Mouse (Mus musculus) midbrain, embryonic 15.5 days (tissue): ENCODE measurements around the gene Olfr1151. TPM values are rescaled to one million over a fixed set of nuclear protein-coding genes. Genes with fewer than 3 reads are reported as not detected.

Experiments used
- ATAC-seq: fragments of 200-750 bp; cut with Nextera tagmentation; replicated peaks from 2 replicates; pipeline ENCODE4 v1.8.0; 2017; ENCODE audit warnings: moderate TSS enrichment
- H3K27ac ChIP-seq: fragments of 300-500 bp; sonication (generic); 2 replicates; pipeline ENCODE4 v1.5.1; 2015; ENCODE audit warnings: mild to moderate bottlenecking, inconsistent platforms
- H3K27me3 ChIP-seq: fragments of 300-500 bp; sonication (generic); replicated peaks from 2 replicates; pipeline ENCODE4 v1.6.1; 2015; ENCODE audit warnings: inconsistent platforms
- H3K36me3 ChIP-seq: fragments of 300-500 bp; sonication (generic); replicated peaks from 2 replicates; pipeline ENCODE4 v1.6.1; 2015; ENCODE audit warnings: inconsistent platforms
- H3K4me1 ChIP-seq: fragments of 300-500 bp; sonication (generic); 2 replicates; pipeline ENCODE4 v1.6.1; 2015; ENCODE audit warnings: inconsistent platforms
- H3K4me2 ChIP-seq: fragments of 300-500 bp; sonication (generic); 2 replicates; pipeline ENCODE4 v1.6.1; 2015; ENCODE audit warnings: inconsistent platforms, mild to moderate bottlenecking, moderate library complexity
- H3K4me3 ChIP-seq: fragments of 300-500 bp; sonication (generic); 2 replicates; pipeline ENCODE4 v1.5.1; 2015; ENCODE audit warnings: mild to moderate bottlenecking, inconsistent platforms
- H3K9ac ChIP-seq: fragments of 300-500 bp; sonication (generic); 2 replicates; pipeline ENCODE4 v1.6.1; 2015; ENCODE audit warnings: mild to moderate bottlenecking, inconsistent platforms
- H3K9me3 ChIP-seq: fragments of 300-500 bp; sonication (generic); 2 replicates; pipeline ENCODE4 v1.6.1; 2016; ENCODE audit warnings: inconsistent platforms
- WGBS: fragments of 180-500 bp; shearing (Covaris S2); methylation state at CpG from one replicate; pipeline ENCODE4 v1.1.7; 2015; ENCODE audit warnings: mixed read lengths; 5-methylcytosine and 5-hydroxymethylcytosine counted together
- polyA plus RNA-seq: library from polyadenylated mRNA; unstranded; fragments of >200 nt; fragmentation: Nextera tagmentation; extraction: Ambion mirVana; gene quantifications from 2 replicates; pipeline ENCODE4 v1.2.1, GENCODE M21; 2015

Olfr1151 gene
- polyA plus RNA-seq = not detected in 2 replicates

DNA sequence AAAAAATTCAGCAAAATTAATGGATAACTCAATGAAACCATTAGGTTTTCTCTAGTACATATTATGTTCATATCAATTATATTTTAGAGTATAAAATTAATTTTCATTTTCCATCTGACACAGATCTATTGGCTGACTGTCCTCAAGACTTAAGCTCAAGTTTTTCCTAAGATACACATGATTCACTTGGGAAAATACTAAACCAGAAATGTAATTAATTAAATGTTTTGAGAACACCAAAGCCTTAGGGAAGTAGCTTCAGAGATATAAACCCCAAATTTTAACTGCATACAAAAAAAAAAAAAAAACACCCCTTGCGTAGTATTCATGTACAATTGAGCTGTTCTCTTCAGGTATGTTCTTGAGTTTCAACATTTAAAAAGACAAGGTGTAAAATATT, at the start of gene Olfr1151:
TSS of gene Olfr1151 (plus strand) at position 301 of the 400 bp plus-strand sequence.
- no peak within 1 kb of the TSS for H3K4me3 ChIP-seq
- no peaks in the 10 kb centered on the region for H3K4me1 ChIP-seq
- no peak within 1 kb of the TSS for H3K4me2 ChIP-seq
- WGBS = 87% methylated on average over 1 of the region's 1 CpGs
- no peaks in the 10 kb centered on the region for H3K9me3 ChIP-seq
- no peak for ATAC-seq
- no peaks in the 10 kb centered on the region for H3K36me3 ChIP-seq
- no peaks in the 10 kb centered on the region for H3K27me3 ChIP-seq
- H3K27ac ChIP-seq = no peak within 1 kb of the TSS
- H3K9ac ChIP-seq = no peak within 1 kb of the TSS

DNA sequence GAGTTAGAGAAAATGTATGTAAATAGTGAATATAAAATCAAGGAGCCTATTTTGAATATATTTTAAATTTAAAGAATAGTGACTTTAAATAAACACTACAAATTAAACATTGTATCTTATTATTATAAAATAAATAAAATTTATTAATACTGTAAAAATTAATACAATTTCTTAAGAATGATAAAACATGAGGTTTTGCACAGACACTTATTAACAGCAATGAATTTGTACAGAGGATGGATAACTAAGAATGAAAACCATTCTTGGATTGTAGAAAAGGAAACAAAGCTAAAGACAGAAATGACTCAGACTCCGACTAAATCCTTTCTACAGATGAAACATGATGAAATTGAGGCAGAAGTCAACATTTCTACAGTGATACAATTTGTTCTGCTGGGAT, 46.1 kb upstream of the Olfr1151 start, which contains the start of gene Olfr1145:
TSS of gene Olfr1145 (plus strand) at position 301 of the 400 bp plus-strand sequence.
- Histone ChIP-seq H3K9ac (no peak within 1 kb of the TSS), H3K36me3 (no peaks in the 10 kb centered on the region), H3K27me3 (no peaks in the 10 kb centered on the region), H3K4me1 (no peaks in the 10 kb centered on the region), H3K9me3 (no peaks in the 10 kb centered on the region), H3K4me3 (no peak within 1 kb of the TSS), H3K4me2 (no peak within 1 kb of the TSS), H3K27ac (no peak within 1 kb of the TSS)
- WGBS = 67% methylated on average over 1 of the region's 1 CpGs
- no peak for ATAC-seq

DNA sequence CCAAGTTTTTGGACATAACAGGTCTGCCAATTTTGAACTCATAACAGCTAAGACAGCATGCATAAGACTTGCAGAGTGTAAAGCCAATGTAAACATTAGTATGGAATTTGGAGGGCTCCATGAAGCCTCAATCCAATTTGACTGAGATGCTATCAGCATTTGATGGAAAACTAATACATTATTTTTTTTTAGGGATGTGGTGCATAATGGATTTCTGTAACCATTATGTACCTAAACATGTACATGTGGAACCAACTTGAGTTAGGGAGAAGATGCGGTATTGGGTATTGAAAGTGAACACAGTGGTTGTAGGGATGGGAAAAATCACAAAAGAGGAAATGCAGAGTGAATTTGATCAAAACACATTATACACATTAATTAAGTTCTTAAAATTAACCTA, 25.4 kb upstream of the Olfr1151 start, which contains the start of gene Olfr1148:
TSS of gene Olfr1148 (plus strand) at position 301 of the 400 bp plus-strand sequence.
- ATAC-seq = no peak
- Histone ChIP-seq H3K4me1 (no peaks in the 10 kb centered on the region), H3K9ac (no peak within 1 kb of the TSS), H3K27ac (no peak within 1 kb of the TSS), H3K4me2 (no peak within 1 kb of the TSS), H3K4me3 (no peak within 1 kb of the TSS), H3K9me3 (no peaks in the 10 kb centered on the region), H3K27me3 (no peaks in the 10 kb centered on the region), H3K36me3 (no peaks in the 10 kb centered on the region)
- 94% methylated on average over 1 of the region's 1 CpGs for WGBS

DNA sequence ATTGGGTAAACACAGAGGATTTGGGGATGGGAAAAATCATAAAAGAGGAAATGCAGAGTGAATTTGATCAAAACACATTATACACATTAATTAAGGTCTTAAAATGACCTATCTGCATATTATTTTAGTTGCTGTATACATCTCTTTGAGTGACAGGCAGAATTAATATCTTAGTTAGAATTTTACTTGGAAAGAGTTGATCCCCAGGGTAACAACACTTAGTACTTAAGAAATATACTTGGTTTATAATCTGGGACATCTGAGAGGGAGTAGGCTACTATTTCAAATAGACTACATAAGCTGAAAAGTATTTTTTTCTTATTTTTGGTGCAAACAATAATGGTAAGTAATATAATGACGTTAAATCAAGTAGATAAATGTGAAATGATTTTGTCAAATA, 12.0 kb upstream of the Olfr1151 start, which contains the start of gene Olfr1150-ps1:
TSS of gene Olfr1150-ps1 (plus strand) at position 301 of the 400 bp plus-strand sequence.
- Histone ChIP-seq H3K4me3 (no peak within 1 kb of the TSS), H3K9ac (no peak within 1 kb of the TSS), H3K27ac (no peak within 1 kb of the TSS), H3K4me2 (no peak within 1 kb of the TSS), H3K9me3 (no peaks in the 10 kb centered on the region), H3K4me1 (no peaks in the 10 kb centered on the region), H3K36me3 (no peaks in the 10 kb centered on the region), H3K27me3 (no peaks in the 10 kb centered on the region)
- 85% methylated on average over 1 of the region's 1 CpGs for WGBS
- no peak for ATAC-seq

DNA sequence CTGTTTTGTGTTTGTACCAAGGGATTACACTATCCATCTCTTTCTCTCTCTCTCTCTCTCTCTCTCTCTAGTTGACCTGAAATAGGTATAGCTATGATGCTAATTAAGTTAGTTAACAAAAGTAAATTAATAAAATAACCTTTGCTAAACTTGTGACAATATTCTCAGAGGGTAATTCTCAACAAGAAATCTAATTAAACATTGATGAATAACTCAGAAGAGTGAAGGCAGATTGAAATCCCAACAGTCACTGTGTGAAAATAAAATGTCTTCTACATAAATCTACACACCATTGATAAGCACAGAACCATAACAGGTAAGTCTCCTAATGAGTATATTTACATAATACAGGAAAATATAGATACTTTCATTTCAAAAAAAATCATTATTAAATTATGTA, 10.5 kb downstream of the Olfr1151 start, which contains the start of gene Olfr1152:
TSS of gene Olfr1152 (plus strand) at position 301 of the 400 bp plus-strand sequence.
- Histone ChIP-seq H3K4me3 (no peak within 1 kb of the TSS), H3K9ac (no peak within 1 kb of the TSS), H3K4me2 (no peak within 1 kb of the TSS), H3K27me3 (no peaks in the 10 kb centered on the region), H3K36me3 (no peaks in the 10 kb centered on the region), H3K9me3 (no peaks in the 10 kb centered on the region), H3K27ac (no peak within 1 kb of the TSS), H3K4me1 (no peaks in the 10 kb centered on the region)
- ATAC-seq = no peak

DNA sequence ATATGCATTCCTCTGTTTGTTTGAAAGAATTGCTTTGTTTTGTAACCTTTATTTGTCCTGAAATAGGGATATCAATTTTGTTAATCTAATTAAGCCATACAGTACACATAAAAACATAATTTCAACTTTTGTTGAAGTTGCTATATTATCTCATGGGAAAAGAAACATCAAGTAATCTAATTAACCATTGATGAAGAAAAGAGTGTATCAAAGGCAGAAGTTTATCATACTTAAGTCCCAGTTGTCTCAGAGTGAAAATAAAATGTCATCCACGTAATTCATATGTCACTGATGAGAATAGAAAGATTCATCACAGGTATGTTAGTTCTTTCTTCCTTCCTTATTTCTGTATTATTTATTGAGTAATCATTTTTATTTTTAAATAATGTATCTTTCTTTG, 39.0 kb downstream of the Olfr1151 start, which contains the start of gene Olfr1153:
TSS of gene Olfr1153 (plus strand) at position 301 of the 400 bp plus-strand sequence.
- no peak within 1 kb of the TSS for H3K9ac ChIP-seq
- H3K4me1 ChIP-seq = no peaks in the 10 kb centered on the region
- H3K4me2 ChIP-seq = no peak within 1 kb of the TSS
- H3K27ac ChIP-seq = no peak within 1 kb of the TSS
- H3K4me3 ChIP-seq = no peak within 1 kb of the TSS
- no peaks in the 10 kb centered on the region for H3K9me3 ChIP-seq
- H3K27me3 ChIP-seq = no peaks in the 10 kb centered on the region
- ATAC-seq = no peak
- WGBS = 70% methylated on average over 1 of the region's 1 CpGs
- no peaks in the 10 kb centered on the region for H3K36me3 ChIP-seq

DNA sequence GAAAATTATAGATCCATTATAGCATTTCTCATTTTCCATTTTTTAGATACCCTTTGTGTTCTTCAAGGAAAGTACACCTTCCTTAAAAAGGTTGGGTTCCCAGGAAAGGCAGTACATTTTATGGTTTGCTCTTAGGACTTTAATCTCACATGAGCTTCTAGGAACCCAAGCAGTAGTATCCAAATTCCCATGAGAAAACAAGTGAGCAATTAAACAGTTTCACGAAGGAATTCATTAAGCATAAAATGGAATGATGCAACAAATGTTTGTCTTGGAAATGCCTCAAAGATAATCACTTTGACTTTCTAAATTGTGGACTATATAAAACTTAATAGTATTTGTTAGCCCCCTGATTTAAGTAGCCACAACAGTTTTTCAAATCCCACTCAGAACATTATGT, 49.4 kb downstream of the Olfr1151 start, which contains the start of gene Olfr1154:
TSS of gene Olfr1154 (minus strand) at position 101 of the 400 bp plus-strand sequence.
- Histone ChIP-seq H3K9me3 (no peaks in the 10 kb centered on the region), H3K4me3 (no peak within 1 kb of the TSS), H3K9ac (no peak within 1 kb of the TSS), H3K4me2 (no peak within 1 kb of the TSS), H3K27ac (no peak within 1 kb of the TSS), H3K27me3 (no peaks in the 10 kb centered on the region), H3K36me3 (no peaks in the 10 kb centered on the region), H3K4me1 (no peaks in the 10 kb centered on the region)
- 87% methylated on average over 1 of the region's 1 CpGs for WGBS
- no peak for ATAC-seq

Other genes with a start within 250 kb of the Olfr1151 start
- not detected in 2 replicates for gene Olfr1130, start 249.7 kb upstream of the Olfr1151 start, polyA plus RNA-seq
- not detected in 2 replicates for gene Olfr1131, start 228.8 kb upstream of the Olfr1151 start, polyA plus RNA-seq
- not detected in 2 replicates for gene Olfr1132, start 218.3 kb upstream of the Olfr1151 start, polyA plus RNA-seq
- not detected in 2 replicates for gene Olfr1133, start 208.5 kb upstream of the Olfr1151 start, polyA plus RNA-seq
- not detected in 2 replicates for gene Olfr1134, start 197.4 kb upstream of the Olfr1151 start, polyA plus RNA-seq
- gene Olfr1135, start 182.2 kb upstream of the Olfr1151 start, polyA plus RNA-seq = not detected in 2 replicates
- not detected in 2 replicates for gene Olfr1136, start 161.9 kb upstream of the Olfr1151 start, polyA plus RNA-seq
- gene Olfr1137, start 142.7 kb upstream of the Olfr1151 start, polyA plus RNA-seq = not detected in 2 replicates
- gene Olfr1138, start 115.9 kb upstream of the Olfr1151 start, polyA plus RNA-seq = not detected in 2 replicates
- not detected in 2 replicates for gene Olfr1140, start 112.1 kb upstream of the Olfr1151 start, polyA plus RNA-seq
- not detected in 2 replicates for gene Olfr1141, start 101.9 kb upstream of the Olfr1151 start, polyA plus RNA-seq
- not detected in 2 replicates for gene Olfr152, start 76.4 kb upstream of the Olfr1151 start, polyA plus RNA-seq
- not detected in 2 replicates for gene Olfr1143, start 55.3 kb upstream of the Olfr1151 start, polyA plus RNA-seq
- not detected in 2 replicates for gene Olfr1145, start 46.0 kb upstream of the Olfr1151 start, polyA plus RNA-seq
- gene Olfr1148, start 25.3 kb upstream of the Olfr1151 start, polyA plus RNA-seq = not detected in 2 replicates
- not detected in 2 replicates for gene Olfr1150-ps1, start 11.9 kb upstream of the Olfr1151 start, polyA plus RNA-seq
- not detected in 2 replicates for gene Olfr1152, start 10.6 kb downstream of the Olfr1151 start, polyA plus RNA-seq
- gene Olfr1153, start 39.1 kb downstream of the Olfr1151 start, polyA plus RNA-seq = not detected in 2 replicates
- gene Olfr1154, start 49.3 kb downstream of the Olfr1151 start, polyA plus RNA-seq = not detected in 2 replicates
- gene Olfr1155, start 89.3 kb downstream of the Olfr1151 start, polyA plus RNA-seq = not detected in 2 replicates
- gene Olfr1156, start 97.2 kb downstream of the Olfr1151 start, polyA plus RNA-seq = not detected in 2 replicates
- not detected in 2 replicates for gene Olfr1157, start 112.4 kb downstream of the Olfr1151 start, polyA plus RNA-seq
- gene Olfr74, start 118.8 kb downstream of the Olfr1151 start, polyA plus RNA-seq = not detected in 2 replicates
- not detected in 2 replicates for gene Olfr1158, start 134.3 kb downstream of the Olfr1151 start, polyA plus RNA-seq
- not detected in 2 replicates for gene Olfr1160, start 152.4 kb downstream of the Olfr1151 start, polyA plus RNA-seq
- gene Olfr1161, start 166.9 kb downstream of the Olfr1151 start, polyA plus RNA-seq = not detected in 2 replicates
- not detected in 2 replicates for gene Olfr73, start 181.8 kb downstream of the Olfr1151 start, polyA plus RNA-seq
- gene Olfr1162, start 195.3 kb downstream of the Olfr1151 start, polyA plus RNA-seq = not detected in 2 replicates
- gene Olfr1163, start 216.0 kb downstream of the Olfr1151 start, polyA plus RNA-seq = not detected in 2 replicates
- not detected in 2 replicates for gene Olfr1164, start 238.1 kb downstream of the Olfr1151 start, polyA plus RNA-seq